Mouse (Mus musculus): ENCODE data around the gene Pnpla3.

Pnpla3 gene

GRCm38 (mm10) chr15:84178733-84179132 is 11.1 kb downstream of the Pnpla3 start:
- no peak for DNase-seq (ENCODE audit: low read depth, low spot score)

- no peak for DNase-seq (ENCODE audit: low read depth, low spot score)
Observed at GRCm38 (mm10) chr15:84182000-84182399, 14.4 kb downstream of the Pnpla3 start.

- no peak for DNase-seq (ENCODE audit: low read depth, low spot score)
Observed at GRCm38 (mm10) chr15:84183967-84184366, 16.3 kb downstream of the Pnpla3 start.

GRCm38 (mm10) chr15:84186196-84186595 is 18.6 kb downstream of the Pnpla3 start:
- DNase-seq (ENCODE audit: low read depth, low spot score), result no peak

- DNase-seq (ENCODE audit: low read depth, low spot score), result no peak
Observed at GRCm38 (mm10) chr15:84188887-84189530, 21.4 kb downstream of the Pnpla3 start.

GRCm38 (mm10) chr15:84189881-84190280 is 22.2 kb downstream of the Pnpla3 start:
- DNase-seq (ENCODE audit: low read depth, low spot score), result no peak

GRCm38 (mm10) chr15:84191724-84192057 is 24.1 kb downstream of the Pnpla3 start:
- no peak for DNase-seq (ENCODE audit: low read depth, low spot score)

GRCm38 (mm10) chr15:84192058-84192791 is 24.6 kb downstream of the Pnpla3 start, which contains the start of gene Samm50:
TSS of gene Samm50 (plus strand) at chr15:84192241.
- peak; percentile 96 for DNase-seq (ENCODE audit: low read depth, low spot score)

- DNase-seq (ENCODE audit: low read depth, low spot score), result no peak
Observed at GRCm38 (mm10) chr15:84196486-84197165, 29.0 kb downstream of the Pnpla3 start.

GRCm38 (mm10) chr15:84207327-84207726 is 39.7 kb downstream of the Pnpla3 start:
- DNase-seq (ENCODE audit: low read depth, low spot score), result no peak

- DNase-seq (ENCODE audit: low read depth, low spot score), result no peak
Observed at GRCm38 (mm10) chr15:84209517-84210412, 42.1 kb downstream of the Pnpla3 start.

GRCm38 (mm10) chr15:84210461-84210860 is 42.8 kb downstream of the Pnpla3 start:
- DNase-seq (ENCODE audit: low read depth, low spot score), result no peak

- DNase-seq (ENCODE audit: low read depth, low spot score), result no peak
Observed at GRCm38 (mm10) chr15:84210941-84211340, 43.3 kb downstream of the Pnpla3 start.

- DNase-seq (ENCODE audit: low read depth, low spot score), result no peak
Observed at GRCm38 (mm10) chr15:84211564-84211963, 43.9 kb downstream of the Pnpla3 start.

- DNase-seq (ENCODE audit: low read depth, low spot score), result peak; percentile 93
Observed at GRCm38 (mm10) chr15:84212031-84212755, 44.6 kb downstream of the Pnpla3 start.

- no peak for DNase-seq (ENCODE audit: low read depth, low spot score)
Observed at GRCm38 (mm10) chr15:84212756-84213105, 45.1 kb downstream of the Pnpla3 start.

- DNase-seq (ENCODE audit: low read depth, low spot score), result no peak
Observed at GRCm38 (mm10) chr15:84213162-84213739, 45.6 kb downstream of the Pnpla3 start.

- no peak for DNase-seq (ENCODE audit: low read depth, low spot score)
Observed at GRCm38 (mm10) chr15:84214476-84214875, 46.8 kb downstream of the Pnpla3 start.

- no peak for DNase-seq (ENCODE audit: low read depth, low spot score)
Observed at GRCm38 (mm10) chr15:84215273-84215672, 47.6 kb downstream of the Pnpla3 start.

- no peak for DNase-seq (ENCODE audit: low read depth, low spot score)
Observed at GRCm38 (mm10) chr15:84216026-84216425, 48.4 kb downstream of the Pnpla3 start.

Measured in mesoderm, embryonic 11.5 days (tissue).